In the genomic region with DNA sequence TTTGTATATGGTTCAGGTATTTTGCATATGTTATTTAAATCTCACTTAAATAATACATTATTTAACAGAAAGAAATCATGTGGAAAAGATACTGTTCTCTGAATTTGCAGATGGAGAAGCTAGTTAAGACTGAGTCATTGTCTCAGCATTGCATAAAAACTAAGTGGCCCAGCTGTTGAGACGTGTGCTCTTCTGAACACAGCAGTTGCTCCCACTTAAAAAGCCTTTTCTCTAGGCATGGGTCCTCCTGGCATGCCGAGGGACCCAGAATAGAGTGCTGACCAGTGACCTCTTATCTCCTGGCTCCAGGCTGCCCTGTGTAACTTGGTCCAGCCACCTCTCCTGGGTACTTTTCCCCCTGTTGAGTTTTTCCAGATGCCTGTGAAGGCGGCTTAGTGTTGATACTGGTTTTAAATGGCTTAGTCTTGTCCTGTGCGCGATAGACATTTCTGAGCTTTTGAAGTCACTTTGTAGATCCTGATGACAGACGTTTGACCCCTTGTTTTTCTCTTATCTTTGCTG, we compare ENCODE assay signal across 17 mouse cellular contexts.
DNase-seq lines count a peak whose midpoint lies in the region; ATAC-seq and TF ChIP-seq lines count a peak whose summit lies in the region.
"Had no signal": no experiment of that assay in that cellular context is flagged by ENCODE, and none has a peak within 500 bp of the region (broad histone marks: within the 10 kb centered on the region; RNA-seq: fewer than 3 reads in every experiment).

No protein-coding gene starts in this region.

- DNase-seq in heart, adult 18-20 months, result peak; percentile 37 to 52
- DNase-seq in heart, adult 8-10 months (ENCODE audit: low spot score), result no peak
- DNase-seq in heart, postnatal 25 days (ENCODE audit: low spot score), result peak; percentile 17
- DNase-seq in thymus, adult 2 months, result no peak
- no peak for DNase-seq in right cerebral cortex, postnatal 14 days
- no peak for DNase-seq in spleen, adult 12 weeks (ENCODE audit: low spot score)
- DNase-seq: adrenal gland, adult 8-10 months; adrenal gland, postnatal 36 days; cerebellum, adult 2 months; cerebellum, postnatal 10 days; gastrocnemius, postnatal 14 days had no signal

- TF ChIP-seq CTCF in thymus, adult 2 months (IDR thresholded peaks at IDR 0.05; ENCODE audit: borderline replicate concordance, control insufficient read depth, extremely low read depth, insufficient read depth, low read length, poor library complexity), result no peak

- TF ChIP-seq POLR2A in thymus, adult 2 months (IDR thresholded peaks at IDR 0.05; ENCODE audit: control insufficient read depth, extremely low read depth, insufficient read depth, low read length, poor library complexity), result no peak

- no peak overlapping the region for H3K27ac ChIP-seq in heart, embryonic 12.5 days (ENCODE audit: poor library complexity, severe bottlenecking)
- H3K27ac ChIP-seq in thymus, adult 2 months (ENCODE audit: control insufficient read depth, insufficient read depth, low read length), result no peak overlapping the region
- H3K27ac ChIP-seq: embryonic facial prominence, embryonic 12.5 days; forebrain, embryonic 15.5 days; heart, embryonic 15.5 days; hindbrain, embryonic 15.5 days had no signal

- H3K36me3 ChIP-seq in heart, embryonic 12.5 days, result no peaks in the 10 kb centered on the region
- H3K36me3 ChIP-seq in thymus, adult 2 months (ENCODE audit: control insufficient read depth, insufficient read depth, low read length), result no peaks in the 10 kb centered on the region
- H3K36me3 ChIP-seq: embryonic facial prominence, embryonic 12.5 days; forebrain, embryonic 15.5 days; heart, embryonic 15.5 days; hindbrain, embryonic 15.5 days had no signal

- intact Hi-C loops in heart, postnatal 25 days (cut with DNase I), result no loop called here

- H3K4me2 ChIP-seq in heart, embryonic 12.5 days, result no peak overlapping the region
- H3K4me2 ChIP-seq: embryonic facial prominence, embryonic 12.5 days; forebrain, embryonic 15.5 days; heart, embryonic 15.5 days; hindbrain, embryonic 15.5 days had no signal

- peaks cover 16% of the 10 kb centered on the region for H3K4me1 ChIP-seq in heart, embryonic 12.5 days (replicated peaks)
- no peaks in the 10 kb centered on the region for H3K4me1 ChIP-seq in thymus, adult 2 months (replicated peaks; ENCODE audit: control insufficient read depth, insufficient read depth, low read length)
- H3K4me1 ChIP-seq: embryonic facial prominence, embryonic 12.5 days; hindbrain, embryonic 15.5 days had no signal

- H3K4me3 ChIP-seq in heart, embryonic 12.5 days, result no peak overlapping the region
- no peak overlapping the region for H3K4me3 ChIP-seq in thymus, adult 2 months (ENCODE audit: control insufficient read depth, insufficient read depth, low read length)
- H3K4me3 ChIP-seq: embryonic facial prominence, embryonic 12.5 days; forebrain, embryonic 15.5 days; heart, embryonic 15.5 days; hindbrain, embryonic 15.5 days had no signal

- WGBS in heart, embryonic 12.5 days, result 14% methylated on average over 6 of the region's 6 CpGs
- 82% methylated on average over 6 of the region's 6 CpGs for WGBS in thymus, adult 2 months

- ATAC-seq in heart, embryonic 12.5 days (ENCODE audit: insufficient number of reproducible peaks, low FRiP score), result peak; percentile 57; the same call in 1 of the 2 replicates
- ATAC-seq: forebrain, embryonic 15.5 days; intestine, postnatal 0 days had no signal

- no peak overlapping the region for H3K9ac ChIP-seq in heart, embryonic 12.5 days
- H3K9ac ChIP-seq: embryonic facial prominence, embryonic 12.5 days; forebrain, embryonic 15.5 days; heart, embryonic 15.5 days; hindbrain, embryonic 15.5 days had no signal

- no peaks in the 10 kb centered on the region for H3K9me3 ChIP-seq in heart, embryonic 12.5 days (replicated peaks)
- H3K9me3 ChIP-seq: embryonic facial prominence, embryonic 12.5 days; forebrain, embryonic 15.5 days; heart, embryonic 15.5 days; hindbrain, embryonic 15.5 days had no signal

- H3K27me3 ChIP-seq in heart, embryonic 12.5 days (replicated peaks), result peaks cover 17% of the 10 kb centered on the region
- no peaks in the 10 kb centered on the region for H3K27me3 ChIP-seq in thymus, adult 2 months (ENCODE audit: control insufficient read depth, insufficient read depth, low read length)
- H3K27me3 ChIP-seq: forebrain, embryonic 15.5 days; hindbrain, embryonic 15.5 days had no signal

Comparison
In these comparisons a context has a peak if more than half of its experiments do, and no peak if none do; other contexts are left out.
1. DNase-seq: peak in heart, adult 18-20 months (2 of 2) and heart, postnatal 25 days (single experiment); none in heart, adult 8-10 months (single experiment), thymus, adult 2 months (single experiment), right cerebral cortex, postnatal 14 days (single experiment) and spleen, adult 12 weeks (single experiment).